Mouse (Mus musculus) cerebellum, postnatal 25 days (tissue): ENCODE results near the gene Pde5a.

Experiments used
- DNase-seq, 2 experiments: peaks; one replicate each; pipeline ENCODE4 v3.0.0; 2021; ENCODE audit warnings: mixed read lengths in 2 of 2

Gene Pde5a

DNA sequence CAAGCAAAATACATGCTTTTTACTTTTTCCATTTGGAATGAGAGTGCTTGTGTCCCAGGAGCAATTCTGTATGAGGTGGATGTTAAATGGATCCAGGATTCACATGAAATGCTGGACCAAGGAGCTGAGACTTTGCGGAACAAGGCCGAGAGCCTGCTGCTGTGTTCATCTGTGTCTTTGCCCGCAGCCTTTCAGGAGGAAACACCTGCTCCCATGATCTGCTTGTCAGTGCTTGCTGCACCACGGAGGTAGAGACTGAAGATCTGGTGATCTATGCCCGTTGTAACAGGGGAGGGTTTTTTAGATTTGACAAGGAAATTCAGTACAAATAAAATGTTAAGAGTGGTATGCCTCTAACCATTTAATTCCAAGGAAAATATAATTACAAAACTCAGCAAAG lies 39.1 kb downstream of the Pde5a start:
- no peak for DNase-seq

DNA sequence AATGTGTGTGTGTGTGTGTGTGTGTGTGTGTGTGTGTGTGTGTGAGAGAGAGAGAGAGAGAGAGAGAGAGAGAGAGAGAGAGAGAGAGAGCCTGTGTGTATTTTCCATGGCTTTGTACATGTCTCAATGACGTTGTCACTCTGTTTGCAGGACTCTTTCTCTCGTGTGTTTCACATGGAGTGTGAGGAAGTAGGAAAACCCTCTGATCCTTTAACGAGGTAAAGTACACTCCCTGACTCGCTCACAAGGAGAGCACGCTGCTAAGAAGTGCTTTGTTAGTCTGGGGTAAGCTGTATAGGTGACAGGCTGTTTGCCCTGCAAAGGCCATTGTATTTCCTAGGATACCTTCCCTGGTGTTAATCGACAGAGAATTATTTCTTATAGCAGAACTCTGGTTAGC lies 52.7 kb downstream of the Pde5a start:
- DNase-seq: no peak

DNA sequence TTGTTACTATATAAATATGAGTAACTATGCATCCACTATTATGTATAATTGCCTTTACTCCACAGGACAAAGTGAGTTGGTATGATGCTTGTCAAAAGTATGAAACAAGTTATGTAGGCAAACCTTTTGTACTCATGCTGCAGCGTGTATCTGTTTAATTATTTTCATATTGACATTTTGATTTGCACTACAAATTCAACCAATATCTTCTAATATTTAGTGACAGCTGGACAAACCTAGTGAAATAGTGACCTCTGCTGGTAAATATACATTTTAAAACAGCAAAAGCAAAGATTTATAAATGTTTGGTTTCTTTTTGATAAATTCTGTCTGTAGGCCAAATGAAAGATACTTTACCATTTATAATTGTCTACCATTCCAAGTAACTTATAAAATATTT lies 55.5 kb downstream of the Pde5a start:
- DNase-seq: no peak

DNA sequence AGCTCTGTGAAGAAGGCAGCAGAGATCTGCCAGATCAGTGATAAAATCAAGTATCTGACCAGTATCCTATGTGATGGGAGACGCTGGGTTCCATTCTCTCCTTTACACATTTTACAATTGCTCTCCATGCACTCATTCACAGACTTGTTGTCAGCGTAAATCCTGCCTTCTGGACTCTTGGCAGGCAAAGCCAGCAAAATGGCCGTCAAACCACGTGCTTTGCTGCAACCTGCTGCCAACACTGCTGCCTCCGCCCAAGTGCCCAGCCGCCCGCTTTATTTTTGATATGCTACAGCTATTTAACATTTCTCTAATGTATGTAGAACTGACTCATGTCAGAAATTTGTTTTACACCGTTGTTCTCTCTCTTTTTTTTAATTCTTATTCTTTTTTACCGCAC lies 59.6 kb downstream of the Pde5a start:
- peak; percentile 65 to 75 for DNase-seq

DNA sequence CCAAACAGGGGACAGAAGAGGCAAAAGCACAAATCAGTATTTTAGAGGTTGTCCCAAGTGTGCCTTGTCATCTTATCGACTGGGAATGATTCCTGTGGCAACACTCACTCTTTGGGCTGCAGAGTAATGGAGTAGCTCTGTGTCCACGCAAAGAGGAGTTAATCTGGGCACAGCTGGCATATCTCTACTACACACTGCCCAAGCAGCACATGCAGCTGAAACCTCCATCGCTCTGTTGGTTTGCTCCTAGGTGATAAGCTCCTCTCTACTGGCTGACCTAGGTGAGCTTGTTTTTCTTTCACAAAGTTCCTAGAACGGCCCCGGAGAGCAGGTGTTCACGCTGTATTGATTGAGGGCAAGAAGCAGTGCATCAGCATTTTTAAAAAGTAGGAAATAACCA lies 60.8 kb downstream of the Pde5a start:
- no peak for DNase-seq

DNA sequence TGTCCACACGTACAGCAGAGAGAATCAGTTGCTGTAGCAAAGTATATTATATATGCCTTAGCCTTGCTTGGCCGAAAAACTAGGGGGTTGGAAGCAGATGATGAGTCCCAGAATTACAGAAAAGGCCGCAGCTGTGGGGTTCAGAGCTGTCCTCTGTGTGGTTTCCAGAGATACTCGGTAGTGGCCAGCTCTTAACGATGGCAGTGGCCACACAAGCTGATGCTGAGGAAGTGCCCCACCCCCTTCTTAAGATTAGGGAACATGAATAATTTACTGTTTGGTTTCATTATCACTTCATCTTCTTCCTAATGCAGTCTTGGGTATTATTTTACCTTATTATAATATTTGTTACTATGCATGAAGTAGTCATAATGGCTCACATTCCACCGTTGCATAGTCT lies 71.3 kb downstream of the Pde5a start:
- no peak for DNase-seq

DNA sequence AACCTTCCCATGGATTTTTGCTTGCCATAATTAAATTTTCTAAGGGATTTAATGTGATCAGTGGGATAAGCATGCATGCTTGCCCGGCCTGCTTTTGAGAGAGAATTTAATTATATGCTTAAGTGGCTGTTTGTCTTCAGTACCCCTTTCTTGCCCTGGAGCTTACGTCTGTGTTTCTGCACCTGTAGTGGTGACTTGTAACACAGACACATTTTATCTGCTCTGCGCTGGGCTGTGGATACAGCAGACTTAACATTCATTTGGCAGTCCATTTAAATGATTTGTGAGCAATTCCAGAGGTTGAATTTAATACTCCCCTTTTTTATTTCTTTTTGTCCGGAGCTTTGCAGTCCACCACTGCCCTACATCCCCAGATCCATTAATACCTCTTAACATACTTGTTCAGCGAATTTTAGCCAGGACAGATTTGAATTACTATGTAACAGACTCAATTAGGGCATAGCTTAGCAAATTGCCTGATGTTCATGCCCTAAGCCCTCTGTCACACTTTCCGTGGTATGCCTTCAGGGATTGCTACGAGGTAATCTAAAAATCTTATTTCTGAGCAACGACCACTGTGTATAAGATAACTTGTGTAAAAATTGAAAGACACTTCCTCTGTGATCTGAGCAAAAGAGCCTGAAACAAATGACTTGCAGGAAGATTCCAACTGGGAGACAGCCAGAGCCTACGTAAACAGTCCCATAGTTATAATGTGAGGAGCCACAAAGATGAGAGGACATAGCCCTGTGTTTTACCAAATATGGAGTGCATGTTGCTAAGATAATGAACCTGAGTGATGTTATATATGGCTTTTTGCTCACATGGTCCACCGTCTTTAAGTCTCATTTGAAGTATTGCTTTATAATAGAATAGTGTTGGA lies 72.0 kb downstream of the Pde5a start:
- DNase-seq: no peak

DNA sequence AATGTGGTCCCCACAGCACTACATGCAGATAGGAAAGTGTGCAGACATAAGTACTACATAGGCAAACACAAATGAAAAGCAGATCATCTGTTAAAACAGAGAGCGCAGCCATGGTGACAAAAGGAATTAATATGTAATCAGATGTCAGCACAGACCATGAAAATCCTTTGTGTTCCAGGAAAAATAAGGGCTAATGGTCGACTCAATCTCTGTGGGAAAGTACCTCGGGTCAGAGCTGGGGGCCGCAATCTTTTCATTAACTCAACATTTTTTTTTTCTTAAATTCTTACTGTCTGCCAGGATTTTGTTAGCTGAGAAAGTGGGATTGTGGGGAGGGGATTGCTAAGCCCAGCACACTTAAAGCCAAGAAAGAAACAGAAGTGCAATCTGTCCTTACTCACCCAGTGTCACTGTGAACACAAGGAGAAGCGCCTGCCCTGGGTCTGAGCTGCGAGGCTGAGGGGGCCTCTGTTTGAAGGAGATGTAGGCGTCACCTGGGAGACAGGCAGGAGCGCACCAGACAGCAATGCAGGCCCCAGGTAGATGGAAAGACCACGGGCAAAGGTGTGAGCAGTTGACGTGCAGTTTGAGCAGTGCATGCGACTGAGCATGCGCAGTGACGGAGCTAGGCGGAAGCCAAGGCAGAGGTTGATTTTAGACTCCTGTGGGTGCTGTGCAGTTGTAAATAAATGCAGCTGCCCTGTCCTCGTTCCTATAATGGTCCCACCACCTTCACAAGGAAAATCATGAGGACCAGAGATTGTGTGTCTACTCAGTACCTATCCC lies 72.9 kb downstream of the Pde5a start:
- DNase-seq: no peak

DNA sequence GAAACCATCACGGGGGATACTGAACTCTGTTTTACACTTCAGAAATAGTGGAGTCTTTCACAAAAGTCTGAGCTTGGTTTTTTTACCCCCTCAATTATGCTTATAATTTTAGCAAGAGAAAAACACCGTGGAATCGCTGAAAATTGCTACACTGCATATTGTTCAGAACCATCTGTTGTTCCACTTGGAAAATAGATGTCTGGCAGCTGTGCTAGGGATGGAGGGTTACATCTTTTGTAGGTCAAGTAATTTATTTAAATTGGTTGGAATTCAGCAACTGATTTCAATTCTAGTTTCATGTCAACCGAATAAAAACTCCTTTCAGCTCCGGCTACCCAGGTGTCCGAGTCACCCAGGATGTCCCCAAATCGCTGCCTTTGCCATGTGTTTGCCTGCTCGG lies 78.6 kb downstream of the Pde5a start:
- no peak for DNase-seq

DNA sequence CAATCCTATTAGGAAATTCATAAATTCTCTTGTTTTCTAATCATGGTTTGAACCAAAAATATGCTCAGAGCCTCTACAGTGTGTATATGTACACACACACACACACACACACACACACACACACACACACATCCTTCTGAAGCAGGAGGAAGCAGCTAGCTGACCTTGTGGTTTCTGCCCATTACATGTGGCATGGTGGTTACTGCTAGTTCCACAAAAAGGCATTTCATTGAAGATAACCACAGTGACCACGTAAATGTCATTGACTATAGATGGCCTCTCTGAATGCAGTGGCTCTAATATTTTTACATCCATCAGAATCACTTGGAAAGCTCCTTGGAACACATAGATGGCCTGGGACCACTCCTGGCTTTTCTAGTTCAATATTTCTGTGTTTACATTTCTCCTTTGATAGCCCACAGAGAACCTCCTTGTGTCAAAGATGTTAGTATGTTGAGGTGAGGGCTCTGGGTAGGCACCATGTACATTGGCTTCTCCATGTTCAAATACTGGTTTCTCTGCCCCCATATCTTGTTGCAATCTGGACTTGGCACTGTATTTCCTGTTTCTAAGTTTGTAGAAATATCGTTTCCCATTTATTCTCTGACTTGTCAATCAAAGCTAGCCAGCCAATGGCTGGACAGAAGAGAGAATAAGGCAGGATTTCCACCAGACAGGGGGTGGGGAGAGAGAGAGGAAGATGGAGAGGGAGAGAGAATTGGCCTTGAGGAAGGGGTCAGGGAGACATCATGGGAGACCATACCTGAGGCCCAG lies 81.5 kb downstream of the Pde5a start:
- no peak for DNase-seq

DNA sequence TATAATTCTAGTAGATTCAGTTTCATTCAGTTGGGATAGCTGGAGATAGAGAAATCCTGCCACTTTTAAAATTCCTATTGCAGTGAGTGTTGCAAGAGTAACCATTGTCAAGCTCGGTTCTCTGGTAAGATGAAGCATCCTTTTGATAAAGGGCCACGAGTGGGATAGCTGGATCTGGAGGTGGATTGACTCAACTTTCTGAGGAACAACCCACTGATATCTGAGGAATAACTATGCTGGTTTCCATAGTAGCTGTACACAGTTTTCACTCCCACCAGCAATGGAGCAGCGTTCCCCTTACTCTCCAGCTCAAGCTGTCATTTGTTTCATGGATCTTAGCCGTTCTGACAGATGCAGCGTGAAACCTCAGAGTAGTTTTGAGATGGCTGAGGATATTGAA lies 82.2 kb downstream of the Pde5a start:
- no peak for DNase-seq

DNA sequence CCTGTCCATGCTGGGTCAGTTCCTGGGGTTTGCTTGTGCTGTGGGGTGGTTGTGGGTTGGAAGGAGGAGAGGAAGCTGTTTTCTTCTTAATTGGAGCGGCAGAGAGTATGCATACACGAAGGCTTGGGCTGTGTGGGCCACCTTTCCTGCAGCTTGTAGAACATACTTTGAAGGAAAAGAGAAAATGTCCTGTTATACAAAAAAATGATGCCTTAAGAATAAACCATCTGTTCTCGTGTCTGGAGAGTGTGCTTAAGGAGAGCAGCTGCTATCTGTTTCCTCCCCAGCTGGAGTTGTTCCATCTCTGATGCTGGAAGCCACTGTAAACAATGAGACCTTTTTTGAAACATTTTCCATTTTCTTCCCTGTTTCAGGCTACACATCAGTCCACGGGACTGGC lies 85.8 kb downstream of the Pde5a start:
- no peak for DNase-seq

DNA sequence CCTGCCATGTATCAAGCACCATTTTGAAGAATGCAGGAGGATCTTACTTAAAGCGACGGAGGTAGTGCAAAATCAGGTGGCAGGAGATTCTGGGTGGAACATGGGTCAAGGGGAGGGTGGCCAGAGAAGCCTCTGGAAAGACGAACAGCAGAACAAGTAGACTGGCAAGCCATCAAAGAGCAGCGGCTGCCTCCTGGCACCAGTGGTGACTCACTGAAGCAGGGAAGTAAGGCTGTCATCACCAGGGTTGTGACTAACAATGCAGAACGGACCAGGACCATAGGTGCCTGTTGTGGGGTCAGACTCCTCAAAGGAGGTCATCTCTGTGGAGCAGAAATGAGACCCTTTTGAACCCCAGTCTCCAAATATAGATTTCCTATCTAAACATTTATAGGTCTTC lies 89.5 kb downstream of the Pde5a start:
- no peak for DNase-seq

DNA sequence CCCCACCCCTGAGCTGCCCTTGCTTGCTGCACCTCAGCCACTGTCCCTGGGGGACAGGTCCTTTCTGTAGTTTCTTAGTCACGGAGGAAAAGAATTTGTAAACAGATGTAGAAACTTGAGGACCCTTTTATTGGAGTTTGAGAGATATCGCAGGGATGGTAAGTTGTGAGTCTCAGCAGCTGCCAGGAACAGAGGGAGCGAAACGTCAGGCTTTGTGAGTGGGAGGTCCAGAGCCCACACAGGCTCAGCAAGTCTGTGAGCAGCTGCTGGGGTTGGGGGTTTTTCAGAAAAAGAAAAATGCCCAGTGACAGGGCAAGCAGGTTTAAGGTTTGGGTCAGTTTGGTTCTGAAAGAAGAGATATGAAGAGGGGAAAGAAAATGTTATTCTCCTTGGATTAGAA lies 92.0 kb downstream of the Pde5a start:
- no peak for DNase-seq

DNA sequence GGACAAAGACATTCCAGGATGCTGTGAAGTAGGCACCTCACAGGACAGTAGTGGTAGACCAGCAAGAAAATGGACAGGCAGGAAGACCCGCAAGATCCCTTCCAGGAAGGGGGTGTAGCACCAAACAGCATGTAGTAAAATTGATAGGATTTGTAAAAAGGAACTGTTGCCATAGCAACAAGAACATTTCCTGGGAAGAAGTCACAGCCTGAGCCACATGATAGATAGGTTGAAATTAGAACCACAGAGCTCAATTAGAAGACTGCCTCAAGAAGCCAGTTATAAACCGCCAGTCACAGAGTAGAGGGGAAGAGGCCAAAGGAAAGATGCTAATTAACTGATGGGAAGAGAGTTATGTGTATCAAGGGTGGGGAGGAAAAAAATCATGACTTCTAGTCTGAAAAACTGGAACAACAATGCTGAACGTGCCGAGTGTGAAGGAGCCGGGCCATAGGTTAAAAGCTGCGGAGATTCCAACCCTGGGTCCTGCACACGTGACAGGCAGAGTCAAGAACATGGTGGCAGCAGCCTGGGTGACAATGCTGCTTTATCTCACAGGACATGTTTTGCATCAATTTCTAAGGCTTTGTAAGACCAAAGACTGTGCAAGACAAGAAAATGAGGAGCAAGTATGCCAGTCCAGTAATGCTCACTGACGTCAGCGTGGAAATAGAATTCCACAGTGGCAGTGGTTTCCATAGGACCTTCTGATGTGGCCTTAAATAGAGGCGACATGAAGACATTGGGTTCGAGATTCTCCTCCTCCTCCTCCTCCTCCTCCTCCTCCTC lies 99.7 kb downstream of the Pde5a start:
- DNase-seq: no peak

DNA sequence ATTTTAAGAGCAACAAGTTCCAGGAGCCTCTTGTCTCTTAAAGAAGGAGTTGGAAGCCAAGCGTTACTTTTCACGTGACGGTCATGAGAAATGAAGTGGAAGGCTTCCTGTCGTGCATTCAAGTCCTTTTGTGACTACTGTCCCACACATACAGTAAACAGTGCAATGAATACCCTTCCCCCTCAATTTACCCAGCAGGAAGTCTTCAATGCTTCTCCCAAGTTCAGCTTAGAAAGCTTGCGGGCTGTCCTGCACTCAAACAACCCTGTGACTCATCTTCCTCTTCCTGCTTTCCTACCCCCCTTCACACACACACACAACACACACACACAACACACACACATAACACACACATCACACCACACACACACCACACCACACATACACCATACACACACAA lies 105.8 kb downstream of the Pde5a start:
- DNase-seq: no peak

DNA sequence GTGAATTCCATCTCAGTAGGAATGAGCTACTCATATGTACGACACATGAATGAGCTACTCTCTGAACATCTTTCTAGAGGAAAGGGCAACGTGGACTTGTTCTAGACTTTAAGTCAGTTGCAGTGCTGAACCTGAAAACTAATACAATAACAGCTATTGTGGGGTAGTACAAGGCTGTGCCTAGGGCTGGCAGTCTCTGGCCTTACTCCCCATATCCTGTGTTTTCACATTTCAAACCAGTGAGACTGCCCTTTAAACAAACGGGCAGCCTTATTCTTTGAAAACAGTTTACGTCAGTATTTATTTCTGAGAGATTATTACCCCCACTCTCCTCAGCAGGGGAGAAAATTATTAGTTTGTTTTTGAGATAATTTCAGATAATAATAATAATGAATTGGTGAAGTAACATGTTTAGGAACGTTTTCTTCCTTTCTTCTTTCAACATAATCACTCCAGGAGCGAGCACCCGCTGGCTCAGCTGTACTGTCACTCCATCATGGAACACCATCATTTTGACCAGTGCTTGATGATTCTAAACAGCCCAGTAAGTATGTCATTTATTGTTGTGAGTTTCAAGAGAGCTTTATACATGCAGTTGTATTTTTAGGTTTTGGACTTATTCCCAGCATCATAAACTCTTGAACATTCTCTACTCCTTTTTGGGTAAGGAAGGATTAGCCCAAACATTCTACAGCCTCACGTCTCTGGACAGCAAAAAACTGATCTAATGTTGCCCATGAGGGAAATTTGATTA lies 106.5 kb downstream of the Pde5a start:
- DNase-seq: no peak

DNA sequence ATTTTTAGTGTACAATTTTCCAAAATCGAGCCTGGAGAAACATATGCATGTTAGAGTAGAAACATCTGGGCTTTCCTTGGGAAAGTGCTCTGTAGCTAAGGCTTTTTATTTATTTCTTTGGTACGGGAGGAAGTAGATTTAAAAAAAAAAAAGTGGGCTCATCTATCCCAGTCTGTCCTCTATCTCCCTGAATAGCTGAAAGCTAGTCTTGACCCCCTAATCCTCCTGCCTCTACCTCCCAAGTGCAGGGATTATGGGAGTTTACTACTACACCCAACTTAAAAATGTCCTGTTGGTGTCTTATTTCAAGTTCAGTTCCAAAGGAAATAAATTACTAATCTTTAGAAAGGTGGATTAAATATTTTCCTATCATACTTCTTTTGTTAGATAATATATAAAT lies 108.9 kb downstream of the Pde5a start:
- no peak for DNase-seq

DNA sequence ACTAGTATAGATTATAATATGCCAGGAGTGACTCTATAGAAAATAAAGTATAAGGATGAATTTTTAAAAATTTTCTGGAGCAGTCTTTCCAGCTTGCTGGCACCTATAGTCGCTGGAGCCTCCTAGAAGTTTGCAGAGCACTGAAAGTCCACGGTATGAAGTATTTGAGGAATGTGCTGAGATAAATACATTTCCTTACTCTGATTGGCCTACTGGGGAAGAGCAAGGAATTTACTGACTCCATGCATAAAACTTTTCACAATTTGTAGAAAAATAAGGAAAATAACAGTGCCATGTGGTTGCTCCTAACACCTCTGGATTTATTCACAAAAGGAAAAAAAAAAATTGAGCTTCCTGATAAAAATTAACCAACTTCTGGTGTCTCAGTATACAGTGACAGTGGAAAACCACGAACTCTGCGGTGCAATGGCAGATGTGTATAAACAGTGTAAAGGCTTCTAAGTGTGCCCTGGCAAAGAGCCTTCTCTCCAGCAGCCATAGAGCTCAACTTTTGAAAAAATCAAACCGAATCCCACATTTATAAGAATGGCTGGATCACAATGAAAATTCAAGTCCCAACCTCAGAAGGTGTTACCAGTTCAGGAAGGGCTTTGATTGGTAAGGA lies 119.8 kb downstream of the Pde5a start:
- no peak for DNase-seq

DNA sequence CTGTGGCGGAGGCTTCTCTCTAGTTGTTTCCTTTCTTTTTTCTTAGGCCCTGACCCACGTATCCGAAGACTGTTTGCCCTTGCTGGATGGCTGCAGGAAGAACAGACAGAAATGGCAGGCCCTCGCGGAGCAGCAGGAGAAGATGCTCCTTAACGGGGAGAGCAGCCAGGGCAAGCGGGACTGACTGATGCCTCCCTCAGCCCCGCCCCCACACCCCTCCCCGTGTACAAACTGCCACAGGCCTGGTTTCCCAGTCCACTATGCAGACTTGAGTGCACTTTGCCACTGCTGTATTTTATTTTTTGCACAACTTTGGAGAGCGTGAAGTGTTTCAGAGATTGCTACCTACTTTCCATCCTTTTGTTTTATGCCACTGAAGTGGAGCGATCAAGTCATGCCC lies 126.4 kb downstream of the Pde5a start:
- peak in 1 of 2 experiments; percentile 25 for DNase-seq

DNA sequence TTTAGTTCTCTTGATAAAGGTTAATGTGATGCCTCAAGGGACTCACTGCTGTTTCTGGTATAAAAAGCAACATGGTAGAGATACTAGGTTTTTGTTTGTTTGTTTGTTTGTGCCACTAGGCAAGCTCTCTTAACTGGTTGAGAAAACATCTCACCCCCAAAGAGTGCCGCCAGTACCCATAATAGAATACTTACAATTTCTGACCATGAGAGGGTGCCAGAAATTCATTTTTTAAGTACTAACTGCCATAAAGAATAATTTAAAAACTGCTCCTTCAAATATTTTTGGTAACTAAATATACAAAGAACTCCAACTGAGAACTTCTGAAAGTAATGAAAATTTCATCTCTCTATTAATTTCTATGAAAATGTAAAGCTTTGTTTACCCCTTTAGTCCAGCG lies 131.1 kb downstream of the Pde5a start:
- no peak for DNase-seq
